Mouse (Mus musculus) liver, adult 2 months (tissue): ENCODE measurements around the gene Soat1.

Experiments used
- CTCF ChIP-seq: fragments of 200-500 bp; IDR thresholded peaks from 2 replicates; pipeline ENCODE4 v1.5.1; 2011; ENCODE audit warnings: low read depth, low read length, control low read depth
- POLR2A ChIP-seq: fragments of 200-500 bp; IDR thresholded peaks from 2 replicates; pipeline ENCODE4 v1.6.1; 2011; ENCODE audit warnings: low read length, control low read depth; ENCODE audit not compliant: insufficient read depth; ENCODE audit errors: extremely low read depth

- TF ChIP-seq CTCF = no peak
- no peak for TF ChIP-seq POLR2A
Measured at GRCm38 (mm10) chr1:156442266-156442665, 31.9 kb downstream of the Soat1 start.
